In the genomic region with DNA sequence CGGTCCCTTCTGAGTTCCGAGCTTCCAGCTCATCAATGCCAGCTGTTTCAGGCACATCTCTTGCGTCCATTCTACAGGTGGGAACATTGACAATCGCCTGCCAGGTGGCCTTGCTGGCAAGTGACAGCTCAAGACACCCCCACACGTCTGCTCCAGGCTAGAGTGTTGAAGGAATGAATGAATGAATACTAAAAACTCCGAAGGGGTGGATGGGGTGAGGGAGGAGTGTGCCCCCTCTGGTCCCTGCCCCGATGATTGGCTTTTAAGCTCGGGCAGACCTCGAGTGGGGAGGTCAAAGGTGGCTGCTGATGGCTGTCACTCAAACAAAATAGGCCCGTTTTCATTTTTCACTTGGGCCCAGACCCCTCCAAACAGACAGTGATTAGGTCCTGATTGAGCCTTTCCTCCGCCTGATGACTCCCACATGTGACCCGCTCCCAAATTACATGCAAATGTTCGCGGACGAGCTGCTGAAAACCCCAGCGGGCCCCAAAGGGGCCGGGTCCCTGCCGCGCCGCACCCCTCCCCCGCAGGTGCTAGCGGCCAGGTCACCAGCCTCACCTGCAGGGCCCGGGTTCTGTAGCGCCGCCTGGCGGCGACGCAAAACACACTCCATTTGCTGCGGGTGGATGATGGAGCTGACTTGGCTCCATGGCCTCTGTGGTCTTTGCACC, we compare ENCODE assay signal across 7 mouse cellular contexts.
DNase-seq lines count a peak whose midpoint lies in the region; ATAC-seq and TF ChIP-seq lines count a peak whose summit lies in the region.

No protein-coding gene starts in this region.

- WGBS in embryonic facial prominence, embryonic 13.5 days: 1% methylated on average over 29 of the region's 29 CpGs
- 2% methylated on average over 29 of the region's 29 CpGs for WGBS in hindbrain, embryonic 14.5 days

- ATAC-seq in embryonic facial prominence, embryonic 13.5 days (ENCODE audit: insufficient number of reproducible peaks, insufficient read depth, low FRiP score, low TSS enrichment, low read depth): no peak
- no peak for ATAC-seq in hindbrain, embryonic 14.5 days (ENCODE audit: low FRiP score)
- ATAC-seq in inflammation-experienced regulatory T-cells, adult 6 months: no peak

- TF ChIP-seq POLR2A in ES-Bruce4 (IDR thresholded peaks at IDR 0.05; ENCODE audit: insufficient read depth, low read length): no peak

- H3K27me3 ChIP-seq in ES-Bruce4 (ENCODE audit: control insufficient read depth, insufficient read depth, low read length, poor library complexity, severe bottlenecking): peaks cover 2% of the 10 kb centered on the region; the same call in 1 of the 2 replicates
- H3K27me3 ChIP-seq in embryonic facial prominence, embryonic 13.5 days: peaks cover 95% of the 10 kb centered on the region
- H3K27me3 ChIP-seq in hindbrain, embryonic 14.5 days (ENCODE audit: control insufficient read depth, insufficient read depth, low read length): peaks cover 42% of the 10 kb centered on the region

- no peaks in the 10 kb centered on the region for H3K36me3 ChIP-seq in ES-Bruce4 (ENCODE audit: control insufficient read depth, insufficient read depth, low read length, poor library complexity, severe bottlenecking)
- no peaks in the 10 kb centered on the region for H3K36me3 ChIP-seq in embryonic facial prominence, embryonic 13.5 days
- no peaks in the 10 kb centered on the region for H3K36me3 ChIP-seq in hindbrain, embryonic 14.5 days (replicated peaks; ENCODE audit: control insufficient read depth, insufficient read depth)

- no peaks in the 10 kb centered on the region for H3K9me3 ChIP-seq in ES-Bruce4 (replicated peaks; ENCODE audit: control insufficient read depth, insufficient read depth, low read length, poor library complexity, severe bottlenecking)
- H3K9me3 ChIP-seq in embryonic facial prominence, embryonic 13.5 days: no peaks in the 10 kb centered on the region
- no peaks in the 10 kb centered on the region for H3K9me3 ChIP-seq in hindbrain, embryonic 14.5 days (ENCODE audit: control insufficient read depth, low read length)

- peak; percentile 29 for DNase-seq in adrenal gland, adult 2 months
- DNase-seq in hindbrain, embryonic 14.5 days (ENCODE audit: low spot score): peak; percentile 44
- DNase-seq in liver: peak; percentile 51
- DNase-seq in naive thymus-derived CD4-positive, alpha-beta T cell, adult 2 months (ENCODE audit: low read depth): peak; percentile 15

- H3K9ac ChIP-seq in ES-Bruce4 (ENCODE audit: low read depth, poor library complexity, severe bottlenecking): no peak overlapping the region
- H3K9ac ChIP-seq in embryonic facial prominence, embryonic 13.5 days: no peak overlapping the region
- no peak overlapping the region for H3K9ac ChIP-seq in hindbrain, embryonic 14.5 days

- no peaks in the 10 kb centered on the region for H3K4me1 ChIP-seq in ES-Bruce4 (ENCODE audit: control insufficient read depth, insufficient read depth, low read length)
- peaks cover 42% of the 10 kb centered on the region for H3K4me1 ChIP-seq in embryonic facial prominence, embryonic 13.5 days
- H3K4me1 ChIP-seq in hindbrain, embryonic 14.5 days (replicated peaks; ENCODE audit: control insufficient read depth, insufficient read depth, low read length): peaks cover 13% of the 10 kb centered on the region

- 0 out of 2 replicates have a peak, but pooled peaks have one; percentile 19 for TF ChIP-seq EP300 in ES-Bruce4 (IDR thresholded peaks at IDR 0.05; ENCODE audit: insufficient read depth, low read depth, low read length)

- TF ChIP-seq CTCF in ES-Bruce4 (IDR thresholded peaks at IDR 0.05; ENCODE audit: low read depth, low read length): peak; percentile 82

- H3K4me3 ChIP-seq in ES-Bruce4 (ENCODE audit: low read depth, low read length): 0 out of 2 replicates have a peak overlapping the region, but pooled peaks have one; percentile 18
- H3K4me3 ChIP-seq in embryonic facial prominence, embryonic 13.5 days: peak overlapping the region; percentile 23
- H3K4me3 ChIP-seq in hindbrain, embryonic 14.5 days (replicated peaks; ENCODE audit: low read length): no peak overlapping the region

- peak overlapping the region; percentile 62 for H3K4me2 ChIP-seq in embryonic facial prominence, embryonic 13.5 days
- H3K4me2 ChIP-seq in hindbrain, embryonic 14.5 days (replicated peaks): 0 out of 2 replicates have a peak overlapping the region, but pooled peaks have one; percentile 19

- H3K27ac ChIP-seq in ES-Bruce4 (ENCODE audit: insufficient read depth, low read length): no peak overlapping the region
- no peak overlapping the region for H3K27ac ChIP-seq in embryonic facial prominence, embryonic 13.5 days
- no peak overlapping the region for H3K27ac ChIP-seq in hindbrain, embryonic 14.5 days
